Mouse (Mus musculus): ENCODE measurements around the gene Mtor. TPM values are rescaled to one million over a fixed set of nuclear protein-coding genes. Genes with fewer than 3 reads are reported as not detected.

The Mtor gene
- polyA plus RNA-seq, 1 experiment from 2014 or later: 16.5 TPM

- 75% methylated on average over 5 of the region's 5 CpGs for WGBS
- H3K36me3 ChIP-seq: peaks cover 1% of the 10 kb centered on the region; the same call in 1 of the 2 replicates
- no peaks in the 10 kb centered on the region for H3K27me3 ChIP-seq
- no peaks in the 10 kb centered on the region for H3K9me3 ChIP-seq
- peaks cover 5% of the 10 kb centered on the region; the same call in 1 of the 2 replicates for H3K4me1 ChIP-seq
- H3K27ac ChIP-seq: no peak overlapping the region
- ATAC-seq (ENCODE audit: insufficient number of reproducible peaks, insufficient read depth, low FRiP score, low TSS enrichment, low read depth): no peak
- no peak overlapping the region for H3K9ac ChIP-seq
- no peak overlapping the region for H3K4me3 ChIP-seq
- H3K4me2 ChIP-seq: no peak overlapping the region
Observed at GRCm38 (mm10) chr4:148428544-148428943, 19.9 kb upstream of the Mtor start.

GRCm38 (mm10) chr4:148429121-148429520 lies 19.3 kb upstream of the Mtor start:
- no peak overlapping the region for H3K4me3 ChIP-seq
- peaks cover 6% of the 10 kb centered on the region; the same call in 1 of the 2 replicates for H3K36me3 ChIP-seq
- peaks cover 5% of the 10 kb centered on the region; the same call in 1 of the 2 replicates for H3K4me1 ChIP-seq
- no peak overlapping the region for H3K27ac ChIP-seq
- no peak overlapping the region for H3K9ac ChIP-seq
- H3K27me3 ChIP-seq: no peaks in the 10 kb centered on the region
- no peak overlapping the region for H3K4me2 ChIP-seq
- 90% methylated on average over 11 of the region's 11 CpGs for WGBS
- ATAC-seq (ENCODE audit: insufficient number of reproducible peaks, insufficient read depth, low FRiP score, low TSS enrichment, low read depth): no peak
- H3K9me3 ChIP-seq: no peaks in the 10 kb centered on the region

GRCm38 (mm10) chr4:148429686-148430085 lies 18.7 kb upstream of the Mtor start:
- H3K36me3 ChIP-seq: peaks cover 11% of the 10 kb centered on the region
- H3K27ac ChIP-seq: no peak overlapping the region
- no peak overlapping the region for H3K9ac ChIP-seq
- H3K9me3 ChIP-seq: no peaks in the 10 kb centered on the region
- 25% methylated on average over 6 of the region's 6 CpGs for WGBS
- no peak overlapping the region for H3K4me3 ChIP-seq
- no peaks in the 10 kb centered on the region for H3K27me3 ChIP-seq
- peaks cover 5% of the 10 kb centered on the region; the same call in 1 of the 2 replicates for H3K4me1 ChIP-seq
- no peak for ATAC-seq (ENCODE audit: insufficient number of reproducible peaks, insufficient read depth, low FRiP score, low TSS enrichment, low read depth)
- no peak overlapping the region for H3K4me2 ChIP-seq

GRCm38 (mm10) chr4:148430880-148431519 lies 17.4 kb upstream of the Mtor start:
- Histone ChIP-seq H3K4me3 (no peak overlapping the region), H3K4me1 (peaks cover 5% of the 10 kb centered on the region; the same call in 1 of the 2 replicates), H3K27ac (no peak overlapping the region), H3K9me3 (no peaks in the 10 kb centered on the region), H3K27me3 (no peaks in the 10 kb centered on the region), H3K9ac (no peak overlapping the region), H3K4me2 (no peak overlapping the region), H3K36me3 (peaks cover 16% of the 10 kb centered on the region)
- ATAC-seq (ENCODE audit: insufficient number of reproducible peaks, insufficient read depth, low FRiP score, low TSS enrichment, low read depth): no peak
- WGBS: 77% methylated on average over 11 of the region's 11 CpGs

GRCm38 (mm10) chr4:148432488-148432887 lies 15.9 kb upstream of the Mtor start:
- Histone ChIP-seq H3K9me3 (no peaks in the 10 kb centered on the region), H3K27me3 (no peaks in the 10 kb centered on the region), H3K4me1 (no peaks in the 10 kb centered on the region), H3K4me3 (no peak overlapping the region), H3K4me2 (no peak overlapping the region), H3K27ac (no peak overlapping the region), H3K9ac (no peak overlapping the region), H3K36me3 (peaks cover 21% of the 10 kb centered on the region)
- ATAC-seq (ENCODE audit: insufficient number of reproducible peaks, insufficient read depth, low FRiP score, low TSS enrichment, low read depth): no peak
- 78% methylated on average over 4 of the region's 4 CpGs for WGBS

GRCm38 (mm10) chr4:148433336-148433735 lies 15.1 kb upstream of the Mtor start:
- WGBS: 72% methylated on average over 18 of the region's 18 CpGs

GRCm38 (mm10) chr4:148433813-148434212 lies 14.6 kb upstream of the Mtor start:
- no peak for ATAC-seq (ENCODE audit: insufficient number of reproducible peaks, insufficient read depth, low FRiP score, low TSS enrichment, low read depth)
- Histone ChIP-seq H3K4me3 (no peak overlapping the region), H3K9me3 (no peaks in the 10 kb centered on the region), H3K4me1 (no peaks in the 10 kb centered on the region), H3K4me2 (no peak overlapping the region), H3K27me3 (no peaks in the 10 kb centered on the region), H3K27ac (no peak overlapping the region), H3K36me3 (peaks cover 21% of the 10 kb centered on the region), H3K9ac (no peak overlapping the region)
- WGBS: 85% methylated on average over 5 of the region's 5 CpGs

More at GRCm38 (mm10) chr4:148433336-148433735, 15.1 kb upstream of the Mtor start:
- H3K36me3 ChIP-seq: peaks cover 21% of the 10 kb centered on the region
- no peak for ATAC-seq (ENCODE audit: insufficient number of reproducible peaks, insufficient read depth, low FRiP score, low TSS enrichment, low read depth)
- H3K9ac ChIP-seq: no peak overlapping the region
- H3K4me2 ChIP-seq: no peak overlapping the region
- H3K27ac ChIP-seq: no peak overlapping the region
- no peaks in the 10 kb centered on the region for H3K9me3 ChIP-seq
- H3K27me3 ChIP-seq: no peaks in the 10 kb centered on the region
- H3K4me1 ChIP-seq: no peaks in the 10 kb centered on the region
- no peak overlapping the region for H3K4me3 ChIP-seq

GRCm38 (mm10) chr4:148434554-148434953 lies 13.9 kb upstream of the Mtor start:
- peaks cover 21% of the 10 kb centered on the region for H3K36me3 ChIP-seq
- no peak overlapping the region for H3K27ac ChIP-seq
- H3K9me3 ChIP-seq: no peaks in the 10 kb centered on the region
- no peak overlapping the region for H3K4me3 ChIP-seq
- no peak overlapping the region for H3K4me2 ChIP-seq
- no peak overlapping the region for H3K9ac ChIP-seq
- H3K27me3 ChIP-seq: no peaks in the 10 kb centered on the region
- ATAC-seq (ENCODE audit: insufficient number of reproducible peaks, insufficient read depth, low FRiP score, low TSS enrichment, low read depth): no peak
- 88% methylated on average over 4 of the region's 4 CpGs for WGBS
- no peaks in the 10 kb centered on the region for H3K4me1 ChIP-seq

GRCm38 (mm10) chr4:148435106-148435505 lies 13.3 kb upstream of the Mtor start:
- Histone ChIP-seq H3K9ac (no peak overlapping the region), H3K9me3 (no peaks in the 10 kb centered on the region), H3K4me3 (no peak overlapping the region), H3K27me3 (no peaks in the 10 kb centered on the region), H3K4me2 (no peak overlapping the region), H3K4me1 (no peaks in the 10 kb centered on the region), H3K27ac (no peak overlapping the region), H3K36me3 (peaks cover 24% of the 10 kb centered on the region)
- WGBS: 88% methylated on average over 3 of the region's 3 CpGs
- no peak for ATAC-seq (ENCODE audit: insufficient number of reproducible peaks, insufficient read depth, low FRiP score, low TSS enrichment, low read depth)

GRCm38 (mm10) chr4:148435657-148436330 lies 12.6 kb upstream of the Mtor start:
- 60% methylated on average over 6 of the region's 6 CpGs for WGBS
- H3K4me3 ChIP-seq: no peak overlapping the region
- no peak overlapping the region for H3K4me2 ChIP-seq
- H3K27me3 ChIP-seq: no peaks in the 10 kb centered on the region
- no peaks in the 10 kb centered on the region for H3K9me3 ChIP-seq
- no peak for ATAC-seq (ENCODE audit: insufficient number of reproducible peaks, insufficient read depth, low FRiP score, low TSS enrichment, low read depth)
- H3K9ac ChIP-seq: no peak overlapping the region
- H3K36me3 ChIP-seq: peaks cover 27% of the 10 kb centered on the region
- no peaks in the 10 kb centered on the region for H3K4me1 ChIP-seq
- H3K27ac ChIP-seq: no peak overlapping the region

- Histone ChIP-seq H3K4me3 (no peak overlapping the region), H3K36me3 (peaks cover 9% of the 10 kb centered on the region; the same call in 1 of the 2 replicates), H3K4me2 (no peak overlapping the region), H3K27me3 (no peaks in the 10 kb centered on the region), H3K4me1 (peaks cover 16% of the 10 kb centered on the region), H3K9ac (no peak overlapping the region), H3K27ac (no peak overlapping the region), H3K9me3 (no peaks in the 10 kb centered on the region)
- whole genome bisulfite sequencing: 94% methylated on average over 5 of the region's 5 CpGs
- ATAC-seq (ENCODE audit: insufficient number of reproducible peaks, insufficient read depth, low FRiP score, low TSS enrichment, low read depth): no peak
Observed at GRCm38 (mm10) chr4:148441931-148442330, 6.5 kb upstream of the Mtor start.

GRCm38 (mm10) chr4:148442598-148442997 lies 5.8 kb upstream of the Mtor start:
- no peak for ATAC-seq (ENCODE audit: insufficient number of reproducible peaks, insufficient read depth, low FRiP score, low TSS enrichment, low read depth)
- 91% methylated on average over 7 of the region's 7 CpGs for WGBS

More at GRCm38 (mm10) chr4:148442598-148442997, 5.8 kb upstream of the Mtor start:
- Histone ChIP-seq H3K4me1 (peaks cover 18% of the 10 kb centered on the region), H3K4me2 (no peak overlapping the region), H3K27me3 (no peaks in the 10 kb centered on the region), H3K36me3 (peaks cover 9% of the 10 kb centered on the region; the same call in 1 of the 2 replicates), H3K27ac (no peak overlapping the region), H3K4me3 (no peak overlapping the region), H3K9ac (no peak overlapping the region), H3K9me3 (no peaks in the 10 kb centered on the region)
